Mouse (Mus musculus): ENCODE data around the gene Ddx39. TPM values are rescaled to one million over a fixed set of nuclear protein-coding genes. Genes with fewer than 3 reads are reported as not detected.

Gene Ddx39
- 98.5 to 114 TPM (median 103 TPM) in 4 replicates for total RNA-seq (2023; ENCODE audit: inconsistent age)

DNA sequence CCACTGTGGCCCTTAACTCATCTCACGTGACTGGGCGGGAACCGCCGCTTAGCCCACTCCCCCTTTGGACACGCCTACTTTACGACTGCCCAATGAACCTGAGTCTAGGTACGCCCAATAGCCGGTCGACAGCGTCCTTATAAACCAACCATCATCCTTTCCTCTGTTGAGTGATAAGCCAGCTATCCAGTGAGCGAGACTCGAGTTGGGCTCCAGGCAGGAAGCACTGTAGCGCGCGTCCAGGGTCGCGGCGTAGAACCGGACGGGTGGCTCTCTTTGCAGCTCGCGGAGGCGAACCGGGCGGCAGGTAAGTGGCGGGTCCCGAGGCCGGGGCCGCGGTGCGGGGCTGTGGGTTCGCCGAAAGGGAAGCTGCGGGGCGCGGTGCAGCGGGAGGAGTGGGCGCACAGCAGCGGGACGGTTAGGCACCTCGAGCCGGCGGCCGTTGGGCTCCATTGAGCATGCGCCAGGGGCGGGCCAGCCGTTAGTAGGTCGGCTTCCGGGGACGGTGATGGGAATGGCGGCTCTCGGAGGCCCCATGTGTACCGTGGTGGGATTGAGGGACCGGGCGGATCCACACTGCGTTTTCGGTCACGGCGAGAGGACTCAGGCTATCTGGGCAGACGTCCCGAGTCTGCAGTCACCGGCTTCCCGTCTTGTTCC is at the start of gene Ddx39:
Ddx39 (plus strand) TSS at position 147 of the 660 bp plus-strand sequence.

DNA sequence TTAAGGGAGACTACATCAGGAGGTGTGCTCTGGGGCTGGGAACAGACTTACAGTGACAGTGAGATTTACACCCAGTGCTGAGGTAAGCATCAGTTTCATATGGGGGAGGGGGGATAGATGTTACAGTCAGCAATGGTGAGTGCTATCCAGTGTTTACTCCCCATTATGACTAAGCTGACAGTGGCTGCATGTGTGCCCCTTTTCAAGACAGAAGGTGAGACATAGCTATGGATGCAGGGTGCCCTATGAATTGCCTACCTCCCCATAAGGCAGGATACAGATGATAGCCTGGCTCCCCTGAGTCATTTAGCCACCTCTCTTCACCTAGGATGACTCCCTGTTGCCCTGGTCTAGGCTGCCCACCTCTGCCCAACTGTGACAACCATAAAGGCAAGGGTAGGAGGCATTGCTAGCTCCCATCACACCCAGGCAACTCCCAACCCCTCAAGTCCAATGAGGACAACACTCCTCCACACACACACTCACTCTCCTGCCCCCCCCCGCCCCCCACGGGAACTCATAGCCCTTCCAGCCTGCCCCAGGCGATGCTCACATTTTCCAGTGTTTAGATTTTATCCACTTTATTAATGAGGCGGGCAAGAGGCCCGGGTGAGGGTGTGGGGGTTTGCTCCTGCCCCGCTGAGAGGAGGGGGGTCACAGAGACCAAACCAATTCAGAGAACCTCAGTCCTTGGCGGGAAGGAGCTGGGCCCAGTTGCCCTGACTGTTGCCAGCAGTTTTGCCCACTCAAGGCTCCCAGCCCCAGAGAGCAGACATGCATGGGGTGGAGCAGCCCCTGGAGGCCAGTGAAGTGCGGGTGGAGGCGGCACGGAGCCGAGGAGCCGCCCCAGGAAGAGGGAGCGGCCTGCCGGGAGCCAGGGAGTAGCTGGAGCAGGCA is 48.8 kb upstream of the Ddx39 start, which contains the start of gene Ptger1:
Ptger1 (plus strand) TSS at position 710 of the 897 bp plus-strand sequence.

DNA sequence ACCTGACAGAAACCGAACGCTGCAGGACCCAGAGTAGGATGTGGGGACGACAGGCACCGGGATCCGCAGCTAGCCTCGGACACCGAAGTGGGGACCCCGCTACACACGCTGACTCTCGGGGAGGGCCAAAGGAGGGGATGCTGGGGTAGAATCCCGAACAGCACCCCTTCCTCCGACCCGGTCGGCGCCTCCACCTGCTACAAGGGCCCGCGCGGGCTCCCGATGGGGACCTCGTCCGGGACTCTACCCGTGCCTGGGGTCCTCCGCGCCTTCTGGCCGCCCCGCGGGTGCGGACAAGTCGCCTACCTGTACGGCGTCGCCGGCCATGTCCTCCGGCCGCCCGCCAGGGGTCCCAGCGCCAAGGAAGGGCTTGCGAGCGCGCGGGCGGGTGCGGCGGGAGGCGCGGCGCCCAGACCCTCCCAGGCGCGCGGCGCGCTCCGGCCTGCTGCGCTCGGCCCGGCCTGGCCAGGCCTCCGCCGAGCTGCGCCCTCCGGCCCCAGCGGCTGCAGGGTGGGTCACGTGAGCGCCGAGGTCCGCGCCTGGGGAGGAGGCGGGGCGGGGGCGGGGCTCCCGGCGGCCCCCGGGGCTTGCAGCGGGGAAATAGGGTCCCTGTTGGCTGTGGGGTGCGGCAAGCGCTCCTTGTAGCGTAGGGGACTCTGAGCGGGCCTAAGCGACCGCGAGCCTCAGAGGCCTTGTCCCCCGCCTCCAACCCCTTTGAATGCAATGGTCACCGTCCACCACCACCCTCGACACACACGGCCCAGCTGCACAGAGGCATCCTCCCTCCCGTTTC is 16.1 kb upstream of the Ddx39 start, which contains the start of gene Pkn1:
Pkn1 (minus strand) TSS at position 519 of the 793 bp plus-strand sequence.

DNA sequence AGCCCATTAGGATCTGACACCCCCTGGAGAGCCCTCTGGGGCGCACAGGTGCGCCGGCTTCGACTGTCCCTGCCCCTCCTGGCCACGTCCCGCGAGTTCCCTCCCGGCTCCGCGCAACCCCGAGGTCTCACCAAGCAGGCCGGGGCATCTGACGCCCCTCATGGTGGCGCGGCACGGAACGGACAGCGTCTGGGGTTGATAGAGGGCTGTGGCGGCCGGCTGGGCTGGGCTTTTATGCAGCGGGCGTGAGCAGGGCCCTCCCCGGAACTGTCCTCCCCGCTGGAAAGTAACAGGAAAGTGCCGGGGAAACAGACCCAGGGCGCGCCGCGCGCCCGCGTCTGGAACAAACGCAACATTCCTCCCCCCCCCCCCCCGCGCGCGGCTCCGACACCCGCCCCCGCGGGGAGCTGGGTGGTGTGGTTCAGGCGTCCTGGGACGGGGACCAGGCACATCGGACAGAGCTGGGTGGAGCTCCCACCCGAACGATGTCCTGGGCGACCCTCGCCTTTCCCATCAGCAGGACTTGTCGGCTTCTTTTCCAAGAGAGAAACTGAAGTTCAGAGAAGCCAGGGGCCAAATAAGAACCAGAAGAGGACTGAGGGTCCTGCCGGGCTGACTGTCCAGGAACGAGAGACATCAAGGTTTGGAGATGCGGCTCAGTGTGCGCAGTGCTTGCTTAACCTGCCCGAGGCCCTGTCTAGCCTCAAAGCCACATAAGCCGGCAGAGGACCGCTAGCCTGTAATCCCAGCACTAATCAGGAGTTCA is 26.2 kb downstream of the Ddx39 start, which contains the start of gene Adgre5:
Adgre5 (minus strand) TSS at position 351 of the 766 bp plus-strand sequence.

Other genes with a start within 250 kb of the Ddx39 start
- not detected in 4 replicates for gene Olfr370, start 179.4 kb upstream of the Ddx39 start, total RNA-seq (2023; ENCODE audit: inconsistent age)
- gene Ndufb7, start 148.5 kb upstream of the Ddx39 start, total RNA-seq (2023; ENCODE audit: inconsistent age): 78.6 to 95.9 TPM (median 83.3 TPM) in 4 replicates
- gene Tecr, start 107.2 kb upstream of the Ddx39 start, total RNA-seq (2023; ENCODE audit: inconsistent age): 184 to 225 TPM (median 220 TPM) in 4 replicates
- gene Dnajb1, start 107.0 kb upstream of the Ddx39 start, total RNA-seq (2023; ENCODE audit: inconsistent age): 88.1 to 108 TPM (median 91.7 TPM) in 4 replicates
- 24.5 to 29.6 TPM (median 27.1 TPM) in 4 replicates for gene Gipc1, start 62.5 kb upstream of the Ddx39 start, total RNA-seq (2023; ENCODE audit: inconsistent age)
- gene Ptger1, start 48.5 kb upstream of the Ddx39 start, total RNA-seq (2023; ENCODE audit: inconsistent age): 0.35 to 0.77 TPM (median 0.50 TPM) in 4 replicates
- gene Pkn1, start 16.0 kb upstream of the Ddx39 start, total RNA-seq (2023; ENCODE audit: inconsistent age): 340 to 352 TPM (median 342 TPM) in 4 replicates
- gene Adgre5, start 26.1 kb downstream of the Ddx39 start, total RNA-seq (2023; ENCODE audit: inconsistent age): 830 to 1,032 TPM (median 998 TPM) in 4 replicates
- gene Adgrl1, start 184.9 kb downstream of the Ddx39 start, total RNA-seq (2023; ENCODE audit: inconsistent age): 4.0 to 9.1 TPM (median 5.7 TPM) in 4 replicates
- 1.0 to 2.6 TPM (median 1.3 TPM) in 4 replicates for gene Gm10644, start 240.0 kb downstream of the Ddx39 start, total RNA-seq (2023; ENCODE audit: inconsistent age)
- 8.9 to 13.0 TPM (median 11.5 TPM) in 4 replicates for gene Asf1b, start 240.3 kb downstream of the Ddx39 start, total RNA-seq (2023; ENCODE audit: inconsistent age)